Comparison of ENCODE assay signal across 12 mouse cellular contexts in genomic region chr9:79146004-79146403, GRCm38 (mm10).
"Had no signal": no experiment of that assay in that cellular context is flagged by ENCODE, and none has a peak within 500 bp of the region (broad histone marks: within the 10 kb centered on the region; RNA-seq: fewer than 3 reads in every experiment).

No protein-coding gene starts in this region.

- DNase-seq: retina, postnatal 1 day; right cerebral cortex, adult 18-20 months; right cerebral cortex, postnatal 14 days; right cerebral cortex, postnatal 25 days; right cerebral cortex, postnatal 4 days; spleen, adult 18-20 months; thymus, adult 18-20 months; thymus, adult 2 months; thymus, postnatal 14 days; thymus, postnatal 25 days; thymus, postnatal 36 days; thymus, postnatal 4 days had no signal
